Mouse (Mus musculus) heart, postnatal 14 days (tissue): ENCODE results near the gene Serinc5. TPM values are rescaled to one million over a fixed set of nuclear protein-coding genes. Genes with fewer than 3 reads are reported as not detected.

Source experiments
- DNase-seq, 2 experiments: peaks; one replicate each; pipeline ENCODE4 v3.0.0; 2021 to 2022
- intact Hi-C: fragments of 180-260 bp; cut with DNase I; formaldehyde crosslinking; loops from one replicate; pipeline ENCODE4 v1.15.1; 2025
- total RNA-seq, 2 experiments: library from RNA; stranded (reverse); gene quantifications; 2 replicates each; pipeline ENCODE4 v1.2.3; 2021

Serinc5 gene
- total RNA-seq, 2 experiments from 2014 or later = 27.2 to 28.4 TPM

GRCm38 (mm10) chr13:92696491-92696939, 85.6 kb downstream of the Serinc5 start:
- intact Hi-C loops = no loop called here
- no peak for DNase-seq

GRCm38 (mm10) chr13:92697141-92697540, 86.2 kb downstream of the Serinc5 start:
- no peak for DNase-seq

GRCm38 (mm10) chr13:92698781-92699180, 87.9 kb downstream of the Serinc5 start:
- intact Hi-C loops = no loop called here
- no peak for DNase-seq

More at GRCm38 (mm10) chr13:92697141-92697540, 86.2 kb downstream of the Serinc5 start:
- intact Hi-C loops = no loop called here

- DNase-seq = no peak
- intact Hi-C loops = no loop called here
These were observed 88.5 kb downstream of the Serinc5 start for GRCm38 (mm10) chr13:92699395-92699794.

GRCm38 (mm10) chr13:92702035-92702434, 91.1 kb downstream of the Serinc5 start:
- intact Hi-C loops = loop anchor here (5.0 kb wide), 1 partner anchor 90 kb away; the partner anchor contains the start of gene Serinc5
- DNase-seq = no peak

- peak; percentile 45 to 56 for DNase-seq
- intact Hi-C loops = loop anchor here (5.0 kb wide), 1 partner anchor 91 kb away; the partner anchor contains the start of gene Serinc5
These were observed 92.5 kb downstream of the Serinc5 start for GRCm38 (mm10) chr13:92703241-92704027.

GRCm38 (mm10) chr13:92704189-92704588, 93.3 kb downstream of the Serinc5 start:
- no peak for DNase-seq
- intact Hi-C loops = loop anchor here (5.0 kb wide), 1 partner anchor 92 kb away; the partner anchor contains the start of gene Serinc5

GRCm38 (mm10) chr13:92705016-92705535, 94.2 kb downstream of the Serinc5 start:
- intact Hi-C loops = no loop called here
- no peak for DNase-seq

GRCm38 (mm10) chr13:92706342-92707061, 95.6 kb downstream of the Serinc5 start:
- DNase-seq = no peak
- intact Hi-C loops = no loop called here

- intact Hi-C loops = no loop called here
- no peak for DNase-seq
These were observed 97.0 kb downstream of the Serinc5 start for GRCm38 (mm10) chr13:92707941-92708340.

GRCm38 (mm10) chr13:92708466-92708865, 97.6 kb downstream of the Serinc5 start:
- intact Hi-C loops = no loop called here
- DNase-seq = no peak

- DNase-seq = no peak
- intact Hi-C loops = no loop called here
These were observed 98.6 kb downstream of the Serinc5 start for GRCm38 (mm10) chr13:92709535-92709934.

GRCm38 (mm10) chr13:92710361-92710760, 99.5 kb downstream of the Serinc5 start:
- no peak for DNase-seq
- intact Hi-C loops = no loop called here

- intact Hi-C loops = no loop called here
- no peak for DNase-seq
These were observed 100.9 kb downstream of the Serinc5 start for GRCm38 (mm10) chr13:92711821-92712220.

GRCm38 (mm10) chr13:92712619-92713018, 101.7 kb downstream of the Serinc5 start:
- intact Hi-C loops = no loop called here
- no peak for DNase-seq

- DNase-seq = no peak
- intact Hi-C loops = no loop called here
These were observed 107.2 kb downstream of the Serinc5 start for GRCm38 (mm10) chr13:92717851-92718665.

GRCm38 (mm10) chr13:92721006-92721405, 110.1 kb downstream of the Serinc5 start:
- intact Hi-C loops = no loop called here
- DNase-seq = no peak

- intact Hi-C loops = no loop called here
- no peak for DNase-seq
These were observed 111.5 kb downstream of the Serinc5 start for GRCm38 (mm10) chr13:92722389-92722788.

GRCm38 (mm10) chr13:92729811-92730210, 118.9 kb downstream of the Serinc5 start:
- intact Hi-C loops = no loop called here
- DNase-seq = peak; percentile 28 to 57

- intact Hi-C loops = no loop called here
- peak in 1 of 2 experiments; percentile 29 for DNase-seq
These were observed 120.9 kb downstream of the Serinc5 start for GRCm38 (mm10) chr13:92731811-92732210.
